Mouse (Mus musculus) intestine, postnatal 0 days (tissue): Measurements from ENCODE around the gene Nmb. TPM values are rescaled to one million over a fixed set of nuclear protein-coding genes. Genes with fewer than 3 reads are reported as not detected.

Experiments
- ATAC-seq: fragments of 200-750 bp; cut with Nextera tagmentation; 2 replicates; pipeline ENCODE4 v1.8.0; 2017; ENCODE audit warnings: mild to moderate bottlenecking, moderate TSS enrichment, moderate library complexity
- H3K27ac ChIP-seq: fragments of 300-500 bp; sonication (generic); 2 replicates; pipeline ENCODE4 v1.5.1; 2014; ENCODE audit warnings: mild to moderate bottlenecking, low read depth, low read length, moderate library complexity
- H3K27me3 ChIP-seq: fragments of 300-500 bp; sonication (generic); replicated peaks from 2 replicates; pipeline ENCODE4 v1.6.1; 2014; ENCODE audit warnings: low read length, mixed read lengths; ENCODE audit not compliant: control insufficient read depth, insufficient read depth
- H3K36me3 ChIP-seq: fragments of 300-500 bp; sonication (generic); 2 replicates; pipeline ENCODE4 v1.6.1; 2014; ENCODE audit warnings: mild to moderate bottlenecking, moderate library complexity; ENCODE audit not compliant: control insufficient read depth, insufficient read depth
- H3K4me1 ChIP-seq: fragments of 300-500 bp; sonication (generic); replicated peaks from 2 replicates; pipeline ENCODE4 v1.6.1; 2014; ENCODE audit warnings: antibody characterized with exemption, low read length, mixed read lengths; ENCODE audit not compliant: control insufficient read depth, insufficient read depth
- H3K4me2 ChIP-seq: fragments of 300-500 bp; sonication (generic); replicated peaks from 2 replicates; pipeline ENCODE4 v1.6.1; 2014; ENCODE audit warnings: low read depth, mild to moderate bottlenecking, moderate library complexity
- H3K4me3 ChIP-seq: fragments of 300-500 bp; sonication (generic); 2 replicates; pipeline ENCODE4 v1.5.1; 2014; ENCODE audit warnings: low read depth, low read length
- H3K9ac ChIP-seq: fragments of 300-500 bp; sonication (generic); 2 replicates; pipeline ENCODE4 v1.6.1; 2014; ENCODE audit warnings: mild to moderate bottlenecking, low read depth, low read length
- H3K9me3 ChIP-seq: fragments of 300-500 bp; sonication (generic); 2 replicates; pipeline ENCODE4 v1.6.1; 2016; ENCODE audit warnings: mixed run types; ENCODE audit not compliant: control insufficient read depth
- CTCF ChIP-seq: sonication (generic); IDR thresholded peaks from 2 replicates; pipeline ENCODE4 v1.5.1; 2016; ENCODE audit warnings: low read depth, mild to moderate bottlenecking, control low read depth, antibody characterized with exemption, moderate library complexity
- WGBS: fragments of 180-500 bp; shearing (Covaris S2); extraction: QIAGEN DNeasy Blood & Tissue Kit; methylation state at CpG from one replicate; pipeline ENCODE4 v1.1.7; 2014; 5-methylcytosine and 5-hydroxymethylcytosine counted together
- polyA plus RNA-seq: library from polyadenylated mRNA; unstranded; fragments of >200 nt; fragmentation: Nextera tagmentation; extraction: Ambion mirVana; gene quantifications from 2 replicates; pipeline ENCODE4 v1.2.1, GENCODE M21; 2015

Gene Nmb
- polyA plus RNA-seq, 1 experiment from 2014 or later, result 2.1 TPM

DNA sequence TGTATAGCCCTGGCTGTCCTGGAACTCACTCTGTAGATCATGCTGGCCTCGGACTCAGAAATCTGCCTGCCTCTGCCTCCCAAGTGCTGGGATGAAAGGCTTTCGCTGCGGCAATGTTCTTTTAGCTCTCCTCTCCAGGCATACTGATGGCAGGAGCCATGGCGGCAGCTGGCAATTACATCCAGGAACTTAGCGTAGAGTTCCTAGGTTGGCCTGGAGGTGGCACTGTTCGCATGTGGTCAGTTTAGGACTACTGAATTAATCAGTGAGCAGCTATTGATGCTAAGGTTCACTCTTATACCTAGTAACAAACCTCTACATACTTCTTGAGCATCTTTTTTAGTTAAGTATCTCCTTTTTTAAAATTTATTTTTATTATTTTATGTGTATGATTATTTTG, 47.7 kb downstream of the Nmb start:
- H3K4me1 ChIP-seq, result no peaks in the 10 kb centered on the region
- H3K36me3 ChIP-seq, result no peaks in the 10 kb centered on the region
- no peaks in the 10 kb centered on the region for H3K9me3 ChIP-seq
- no peak overlapping the region for H3K4me2 ChIP-seq
- H3K9ac ChIP-seq, result no peak overlapping the region
- 18% methylated on average over 6 of the region's 6 CpGs for WGBS
- H3K27ac ChIP-seq, result no peak overlapping the region
- ATAC-seq, result no peak
- peak; percentile 91 for TF ChIP-seq CTCF
- H3K4me3 ChIP-seq, result no peak overlapping the region
- H3K27me3 ChIP-seq, result no peaks in the 10 kb centered on the region

DNA sequence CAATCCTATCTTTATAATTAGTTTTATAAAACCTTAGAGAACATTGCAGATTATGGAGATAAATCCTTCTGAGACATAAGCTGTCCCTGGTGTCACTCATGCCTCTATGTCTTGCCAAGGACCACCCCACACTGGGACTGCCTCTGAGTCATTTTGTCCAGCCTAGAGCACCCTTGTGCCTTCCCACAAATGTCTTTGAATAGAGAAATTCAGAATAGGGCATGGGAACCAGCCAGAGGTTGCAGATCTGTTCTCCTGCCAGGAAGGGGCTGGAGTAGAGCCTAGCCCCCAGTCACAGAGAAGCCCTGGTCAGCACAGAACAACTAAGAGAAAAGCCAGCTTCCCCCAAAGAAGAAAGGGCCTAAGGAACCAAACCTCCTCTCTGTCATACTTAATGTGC, 49.6 kb downstream of the Nmb start:
- Histone ChIP-seq H3K4me3 (no peak overlapping the region), H3K9me3 (no peaks in the 10 kb centered on the region), H3K27me3 (no peaks in the 10 kb centered on the region), H3K4me1 (no peaks in the 10 kb centered on the region), H3K9ac (no peak overlapping the region), H3K4me2 (no peak overlapping the region), H3K27ac (no peak overlapping the region), H3K36me3 (no peaks in the 10 kb centered on the region)
- TF ChIP-seq CTCF, result no peak
- no peak for ATAC-seq

DNA sequence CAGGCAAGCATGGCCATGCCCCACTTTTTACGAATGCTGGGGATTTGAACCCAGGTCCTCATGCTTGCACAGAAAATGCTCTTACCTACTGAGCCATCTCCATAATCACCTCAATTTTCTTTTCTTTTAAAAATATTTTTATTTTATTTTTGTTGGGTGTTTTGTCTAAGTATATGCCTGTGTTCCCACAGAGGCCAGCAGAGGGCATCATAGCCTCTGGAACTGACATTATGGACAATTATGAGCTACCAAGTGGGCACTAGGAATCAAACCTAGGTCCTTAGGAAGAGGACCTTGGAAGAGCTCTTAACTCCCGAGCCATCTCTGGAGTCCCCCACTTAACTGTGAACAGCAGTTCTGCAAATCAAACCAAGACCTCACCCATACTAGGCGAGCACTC, 51.7 kb downstream of the Nmb start:
- no peak overlapping the region for H3K9ac ChIP-seq
- no peak overlapping the region for H3K4me2 ChIP-seq
- H3K27ac ChIP-seq, result no peak overlapping the region
- peak; percentile 40 for TF ChIP-seq CTCF
- no peak overlapping the region for H3K4me3 ChIP-seq
- no peaks in the 10 kb centered on the region for H3K27me3 ChIP-seq
- no peaks in the 10 kb centered on the region for H3K36me3 ChIP-seq
- H3K9me3 ChIP-seq, result no peaks in the 10 kb centered on the region
- H3K4me1 ChIP-seq, result no peaks in the 10 kb centered on the region
- 95% methylated on average over 3 of the region's 3 CpGs for WGBS
- no peak for ATAC-seq

Other genes with a start within 250 kb of the Nmb start
- 11.5 and 13.8 TPM in 2 replicates for gene Crtc3, start 216.2 kb downstream of the Nmb start, polyA plus RNA-seq
- gene Iqgap1, start 79.1 kb downstream of the Nmb start, polyA plus RNA-seq, result 32.3 and 34.1 TPM in 2 replicates
- 0.68 and 0.80 TPM in 2 replicates for gene Zscan2, start 44.2 kb downstream of the Nmb start, polyA plus RNA-seq
- 9.3 and 9.6 TPM in 2 replicates for gene Wdr73, start 3.8 kb downstream of the Nmb start, polyA plus RNA-seq
- 140 and 142 TPM in 2 replicates for gene Sec11a, start 42.7 kb upstream of the Nmb start, polyA plus RNA-seq
- 4.2 and 5.0 TPM in 2 replicates for gene Zfp592, start 88.6 kb upstream of the Nmb start, polyA plus RNA-seq
- 0.86 and 1.0 TPM in 2 replicates for gene Alpk3, start 152.5 kb upstream of the Nmb start, polyA plus RNA-seq
- 0.59 and 1.0 TPM in 2 replicates for gene Slc28a1, start 209.7 kb upstream of the Nmb start, polyA plus RNA-seq